Mouse (Mus musculus): ENCODE measurements around the gene Ddn. TPM values are rescaled to one million over a fixed set of nuclear protein-coding genes. Genes with fewer than 3 reads are reported as not detected.

Ddn gene
- polyA plus RNA-seq, 1 experiment from 2014 or later, result 0.44 TPM

DNA sequence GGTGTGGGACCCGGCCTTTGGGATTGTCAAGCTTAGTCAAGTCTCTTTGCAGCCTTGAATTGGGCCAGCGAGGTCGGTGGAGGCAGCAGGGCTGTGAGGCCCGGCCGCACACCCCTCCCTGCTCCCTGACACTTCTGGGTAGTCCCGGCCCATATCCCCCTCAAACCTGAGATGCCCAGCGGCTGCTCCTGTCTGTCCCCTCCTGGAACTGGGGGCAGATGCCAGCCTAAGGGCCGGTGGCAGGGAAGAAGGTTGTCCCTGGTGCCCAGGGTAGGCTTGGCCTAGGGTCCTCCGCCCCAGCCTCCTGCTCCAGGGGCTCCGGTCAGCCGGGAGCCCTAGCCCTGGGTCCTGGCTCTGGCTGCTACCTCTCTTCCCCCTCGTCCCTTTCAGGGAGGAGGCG, 24.8 kb upstream of the Ddn start:
- Histone ChIP-seq H3K9ac (replicated peaks; ENCODE audit: low read depth, low read length) (no peak overlapping the region), H3K27ac (ENCODE audit: low read depth, low read length) (no peak overlapping the region), H3K4me3 (ENCODE audit: low read depth, low read length) (no peak overlapping the region), H3K27me3 (ENCODE audit: control insufficient read depth, insufficient read depth, low read length) (no peaks in the 10 kb centered on the region), H3K4me1 (ENCODE audit: control insufficient read depth, insufficient read depth, low read length) (peaks cover 9% of the 10 kb centered on the region; the same call in 1 of the 2 replicates), H3K36me3 (ENCODE audit: control insufficient read depth, insufficient read depth, low read length) (peaks cover 45% of the 10 kb centered on the region), H3K4me2 (ENCODE audit: low read depth, low read length) (no peak overlapping the region), H3K9me3 (ENCODE audit: control insufficient read depth, low read length) (no peaks in the 10 kb centered on the region)
- 87% methylated on average over 13 of the region's 13 CpGs for whole genome bisulfite sequencing
- ATAC-seq (ENCODE audit: low read depth), result no peak

DNA sequence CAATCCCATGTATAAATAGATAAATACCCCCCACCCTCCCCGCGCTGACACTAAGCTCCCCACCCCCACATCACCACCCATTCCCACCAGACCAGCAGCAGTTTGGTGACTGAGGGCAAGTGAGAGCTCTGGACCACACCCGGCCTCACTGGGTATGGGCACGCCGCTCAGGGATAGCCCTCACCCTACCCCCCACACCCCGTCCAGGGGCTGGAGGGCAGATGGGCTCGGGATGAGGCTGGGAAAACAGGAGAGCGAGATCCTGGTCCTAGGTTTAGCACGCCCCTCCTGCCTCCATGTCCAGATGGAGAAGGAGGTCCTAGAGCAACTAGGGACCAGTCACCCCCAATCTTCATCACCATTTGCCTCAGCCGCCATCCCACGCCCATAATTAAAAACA, 24.0 kb upstream of the Ddn start:
- H3K9me3 ChIP-seq (ENCODE audit: control insufficient read depth, low read length), result no peaks in the 10 kb centered on the region
- no peak overlapping the region for H3K9ac ChIP-seq (replicated peaks; ENCODE audit: low read depth, low read length)
- H3K36me3 ChIP-seq (ENCODE audit: control insufficient read depth, insufficient read depth, low read length), result peaks cover 39% of the 10 kb centered on the region
- 84% methylated on average over 11 of the region's 11 CpGs for WGBS
- H3K4me3 ChIP-seq (ENCODE audit: low read depth, low read length), result no peak overlapping the region
- ATAC-seq (ENCODE audit: low read depth), result no peak
- H3K4me1 ChIP-seq (ENCODE audit: control insufficient read depth, insufficient read depth, low read length), result peaks cover 9% of the 10 kb centered on the region; the same call in 1 of the 2 replicates
- H3K27me3 ChIP-seq (ENCODE audit: control insufficient read depth, insufficient read depth, low read length), result no peaks in the 10 kb centered on the region
- H3K4me2 ChIP-seq (ENCODE audit: low read depth, low read length), result no peak overlapping the region
- H3K27ac ChIP-seq (ENCODE audit: low read depth, low read length), result no peak overlapping the region

DNA sequence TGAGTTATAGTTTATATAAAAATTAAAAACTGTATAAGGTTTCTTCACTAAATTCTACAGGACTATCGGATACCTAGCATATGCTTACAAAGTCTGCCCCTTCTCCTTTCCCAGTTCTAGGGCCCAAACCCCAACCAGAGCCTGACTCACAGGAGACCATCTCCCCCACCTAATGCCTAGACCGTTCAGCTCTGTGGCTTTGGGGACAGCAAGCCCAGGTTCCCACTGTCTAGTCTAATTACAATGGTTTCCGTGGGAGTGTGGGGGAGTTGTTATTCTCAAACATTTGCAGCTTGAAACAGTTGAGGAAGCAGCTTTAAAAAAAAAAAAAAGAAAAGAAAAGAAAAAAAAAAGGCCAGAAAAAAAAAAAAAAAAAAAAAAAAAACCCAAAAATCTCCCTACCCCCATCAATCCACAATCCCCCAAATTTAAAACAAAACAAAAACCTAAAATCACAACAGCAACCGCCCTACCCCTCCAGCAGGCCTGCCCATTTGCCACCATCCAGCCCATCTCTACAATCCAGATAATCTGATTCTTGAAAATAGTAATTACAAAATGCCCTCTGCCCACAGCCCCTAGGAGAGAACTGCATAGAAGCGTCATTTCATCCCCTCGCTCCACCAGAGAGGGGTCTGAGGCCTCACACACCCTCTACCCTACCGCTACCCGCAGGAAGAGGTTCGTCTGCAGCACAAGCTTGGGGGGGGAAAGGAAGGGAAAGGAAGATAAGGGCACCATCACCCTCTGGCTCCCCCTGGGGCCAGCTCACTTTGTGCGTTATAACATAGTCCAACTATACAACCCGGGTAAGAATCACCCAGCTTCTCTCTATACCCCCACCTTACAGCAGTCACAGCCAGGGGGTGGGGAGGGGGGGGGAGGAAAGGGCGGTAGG, 23.1 kb upstream of the Ddn start:
- peaks cover 30% of the 10 kb centered on the region for H3K36me3 ChIP-seq (ENCODE audit: control insufficient read depth, insufficient read depth, low read length)
- no peak for ATAC-seq (ENCODE audit: low read depth)

DNA sequence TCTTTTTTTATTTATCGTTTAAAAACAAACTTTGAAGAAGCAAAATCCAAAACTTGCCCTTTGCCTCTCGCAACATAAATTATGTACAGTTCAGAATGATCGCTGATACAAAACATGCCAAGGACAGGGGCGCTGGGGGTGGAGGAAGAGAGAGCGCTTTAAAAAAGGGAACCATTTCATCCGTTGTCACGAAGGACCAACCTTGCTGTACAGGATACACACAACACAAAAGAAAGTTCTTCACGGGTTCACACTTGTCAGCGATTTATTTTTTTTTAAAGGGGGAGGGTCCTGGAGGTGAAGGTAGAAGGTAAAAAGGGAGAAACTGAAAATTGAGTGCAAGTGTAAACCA, 22.4 kb upstream of the Ddn start:
- Histone ChIP-seq H3K4me2 (ENCODE audit: low read depth, low read length) (peak overlapping the region; percentile 74), H3K4me1 (ENCODE audit: control insufficient read depth, insufficient read depth, low read length) (peaks cover 9% of the 10 kb centered on the region; the same call in 1 of the 2 replicates), H3K9me3 (ENCODE audit: control insufficient read depth, low read length) (no peaks in the 10 kb centered on the region), H3K9ac (replicated peaks; ENCODE audit: low read depth, low read length) (peak overlapping the region; percentile 76; the same call in 1 of the 2 replicates), H3K36me3 (ENCODE audit: control insufficient read depth, insufficient read depth, low read length) (peaks cover 22% of the 10 kb centered on the region), H3K4me3 (ENCODE audit: low read depth, low read length) (peak overlapping the region; percentile 65), H3K27me3 (ENCODE audit: control insufficient read depth, insufficient read depth, low read length) (no peaks in the 10 kb centered on the region), H3K27ac (ENCODE audit: low read depth, low read length) (peak overlapping the region; percentile 86)
- 0 out of 2 replicates have a peak, but pooled peaks have one; percentile 33 for ATAC-seq (ENCODE audit: low read depth)
- WGBS, result 11% methylated on average over 9 of the region's 9 CpGs

More for the DNA sequence above, 23.1 kb upstream of the Ddn start:
- Histone ChIP-seq H3K4me2 (ENCODE audit: low read depth, low read length) (peak overlapping the region; percentile 74; the same call in 1 of the 2 replicates), H3K27ac (ENCODE audit: low read depth, low read length) (no peak overlapping the region), H3K9ac (replicated peaks; ENCODE audit: low read depth, low read length) (0 out of 2 replicates have a peak overlapping the region, but pooled peaks have one; percentile 76), H3K4me1 (ENCODE audit: control insufficient read depth, insufficient read depth, low read length) (peaks cover 9% of the 10 kb centered on the region; the same call in 1 of the 2 replicates), H3K9me3 (ENCODE audit: control insufficient read depth, low read length) (no peaks in the 10 kb centered on the region), H3K27me3 (ENCODE audit: control insufficient read depth, insufficient read depth, low read length) (no peaks in the 10 kb centered on the region), H3K4me3 (ENCODE audit: low read depth, low read length) (no peak overlapping the region)
- WGBS, result 61% methylated on average over 12 of the region's 12 CpGs

DNA sequence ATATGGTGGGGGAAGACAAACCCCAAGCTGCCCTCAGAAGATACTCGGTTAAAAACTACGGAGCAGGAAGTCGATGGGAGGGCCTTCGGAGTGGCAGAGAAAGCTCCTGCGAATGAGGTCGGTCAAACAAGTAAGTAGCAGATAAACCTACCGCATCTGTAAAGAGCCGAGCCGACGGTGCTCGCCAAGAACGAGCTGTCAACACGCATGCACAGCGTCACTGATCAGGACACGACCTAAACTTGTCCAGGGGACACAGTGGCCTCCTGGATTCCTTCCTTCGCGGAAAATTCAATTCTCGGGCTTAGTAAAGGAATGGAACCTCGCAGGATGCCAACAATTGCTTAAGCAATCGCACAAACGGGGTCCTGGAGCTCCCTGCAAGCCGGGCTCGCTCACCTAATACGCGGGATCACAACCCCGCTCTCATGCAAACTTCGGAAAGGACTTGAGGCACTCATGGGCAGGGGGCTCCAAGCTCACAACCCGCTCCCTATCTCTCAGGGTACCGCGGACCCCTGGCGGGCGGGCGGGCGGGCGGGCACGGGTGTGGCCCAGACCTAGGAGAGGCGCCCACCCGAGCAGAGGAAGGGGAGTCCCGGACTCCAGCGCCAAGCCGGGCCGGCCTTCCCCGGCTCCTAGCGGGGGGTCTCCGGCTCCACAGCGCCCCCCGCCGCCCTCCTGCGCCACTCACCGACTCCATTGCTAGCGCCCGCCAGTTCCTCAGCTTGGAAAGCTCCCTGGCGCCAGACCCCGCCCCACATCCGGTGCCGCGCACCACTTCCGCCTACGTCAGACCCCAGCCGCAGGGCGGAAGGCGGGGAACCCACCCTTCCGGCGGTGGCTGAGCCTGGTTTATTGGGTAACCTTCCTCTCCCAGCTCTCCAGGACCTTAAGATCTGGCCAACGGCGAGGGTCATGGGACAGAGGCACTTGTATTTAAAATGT, 21.7 kb upstream of the Ddn start, which contains the start of gene Prkag1:
Gene Prkag1 (minus strand): TSS at position 786 of the 948 bp plus-strand sequence.
- Histone ChIP-seq H3K4me1 (ENCODE audit: control insufficient read depth, insufficient read depth, low read length) (peaks cover 9% of the 10 kb centered on the region; the same call in 1 of the 2 replicates), H3K4me2 (ENCODE audit: low read depth, low read length) (peak within 1 kb of the TSS; percentile 74), H3K27me3 (ENCODE audit: control insufficient read depth, insufficient read depth, low read length) (no peaks in the 10 kb centered on the region), H3K36me3 (ENCODE audit: control insufficient read depth, insufficient read depth, low read length) (peaks cover 22% of the 10 kb centered on the region), H3K4me3 (ENCODE audit: low read depth, low read length) (peak within 1 kb of the TSS; percentile 65), H3K9ac (replicated peaks; ENCODE audit: low read depth, low read length) (peak within 1 kb of the TSS; percentile 76), H3K27ac (ENCODE audit: low read depth, low read length) (peak within 1 kb of the TSS; percentile 86), H3K9me3 (ENCODE audit: control insufficient read depth, low read length) (no peaks in the 10 kb centered on the region)
- under 1% methylated on average over 60 of the region's 66 CpGs for WGBS
- peak; percentile 97 for ATAC-seq (ENCODE audit: low read depth)

DNA sequence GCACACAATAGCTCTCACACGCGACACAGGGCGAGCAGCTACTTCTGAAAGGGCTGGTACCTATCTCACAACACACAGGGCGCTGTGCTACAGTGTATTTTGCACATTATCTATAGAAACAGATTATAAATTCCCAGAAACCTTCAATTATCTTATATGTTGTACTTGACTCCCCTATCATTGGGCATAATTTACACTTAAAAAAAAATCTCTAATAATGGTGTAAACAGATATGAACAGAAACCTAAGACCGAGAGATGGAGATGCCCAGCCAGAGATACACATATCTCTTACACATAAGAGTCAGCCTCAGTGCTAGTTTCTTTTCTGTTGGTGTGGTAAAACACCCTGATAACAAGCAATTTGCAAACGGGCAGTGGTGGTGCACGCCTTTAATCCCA, 18.3 kb upstream of the Ddn start:
- Histone ChIP-seq H3K4me2 (ENCODE audit: low read depth, low read length) (no peak overlapping the region), H3K27ac (ENCODE audit: low read depth, low read length) (no peak overlapping the region), H3K9ac (replicated peaks; ENCODE audit: low read depth, low read length) (no peak overlapping the region), H3K4me1 (ENCODE audit: control insufficient read depth, insufficient read depth, low read length) (peaks cover 9% of the 10 kb centered on the region; the same call in 1 of the 2 replicates), H3K27me3 (ENCODE audit: control insufficient read depth, insufficient read depth, low read length) (no peaks in the 10 kb centered on the region), H3K9me3 (ENCODE audit: control insufficient read depth, low read length) (no peaks in the 10 kb centered on the region), H3K36me3 (ENCODE audit: control insufficient read depth, insufficient read depth, low read length) (no peaks in the 10 kb centered on the region), H3K4me3 (ENCODE audit: low read depth, low read length) (no peak overlapping the region)
- 94% methylated on average over 7 of the region's 7 CpGs for WGBS
- no peak for ATAC-seq (ENCODE audit: low read depth)

DNA sequence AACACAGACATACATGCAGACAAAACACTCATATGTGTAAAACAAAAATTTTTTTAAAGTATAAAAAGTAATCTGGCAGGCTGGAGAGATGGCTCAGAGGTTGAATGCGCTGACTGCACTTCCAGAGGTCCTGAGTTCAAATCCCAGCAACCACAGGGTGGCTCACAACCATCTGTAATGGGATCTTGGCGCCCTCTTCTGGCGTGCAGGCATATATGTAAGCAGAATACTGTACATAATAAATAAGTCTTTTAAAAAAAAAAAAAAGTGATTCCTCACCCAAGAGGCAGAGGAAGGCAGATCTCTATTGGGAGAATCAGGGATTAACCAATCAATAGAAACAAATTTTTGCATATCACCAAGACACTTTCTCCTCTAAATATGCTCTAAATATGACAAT, 14.1 kb upstream of the Ddn start:
- 65% methylated on average over 3 of the region's 3 CpGs for WGBS
- Histone ChIP-seq H3K9ac (replicated peaks; ENCODE audit: low read depth, low read length) (no peak overlapping the region), H3K4me2 (ENCODE audit: low read depth, low read length) (no peak overlapping the region), H3K4me1 (ENCODE audit: control insufficient read depth, insufficient read depth, low read length) (no peaks in the 10 kb centered on the region), H3K36me3 (ENCODE audit: control insufficient read depth, insufficient read depth, low read length) (no peaks in the 10 kb centered on the region), H3K27ac (ENCODE audit: low read depth, low read length) (no peak overlapping the region), H3K9me3 (ENCODE audit: control insufficient read depth, low read length) (no peaks in the 10 kb centered on the region), H3K27me3 (ENCODE audit: control insufficient read depth, insufficient read depth, low read length) (no peaks in the 10 kb centered on the region), H3K4me3 (ENCODE audit: low read depth, low read length) (no peak overlapping the region)
- ATAC-seq (ENCODE audit: low read depth), result no peak

DNA sequence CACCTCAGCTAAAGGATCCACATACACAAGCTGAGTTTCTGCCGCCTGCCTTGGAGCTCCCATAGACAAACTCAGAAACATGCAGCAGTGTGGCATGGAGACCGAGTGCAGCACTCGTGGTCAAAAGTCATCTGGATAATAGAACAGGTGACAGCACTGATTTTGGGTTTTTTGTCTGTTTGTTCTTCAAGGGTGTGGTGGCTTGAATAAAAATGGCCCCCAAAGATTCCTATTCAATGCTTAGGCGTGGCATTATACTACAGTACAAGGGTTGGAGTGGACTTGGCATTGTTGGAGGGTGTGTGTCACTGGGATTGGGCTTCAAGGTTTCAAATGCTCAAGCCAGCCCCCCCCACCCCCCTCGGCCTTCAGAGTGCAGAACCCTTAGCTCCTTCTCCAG, 12.9 kb upstream of the Ddn start:
- Histone ChIP-seq H3K4me1 (ENCODE audit: control insufficient read depth, insufficient read depth, low read length) (no peaks in the 10 kb centered on the region), H3K4me3 (ENCODE audit: low read depth, low read length) (no peak overlapping the region), H3K9ac (replicated peaks; ENCODE audit: low read depth, low read length) (no peak overlapping the region), H3K27me3 (ENCODE audit: control insufficient read depth, insufficient read depth, low read length) (no peaks in the 10 kb centered on the region), H3K4me2 (ENCODE audit: low read depth, low read length) (no peak overlapping the region), H3K27ac (ENCODE audit: low read depth, low read length) (no peak overlapping the region), H3K36me3 (ENCODE audit: control insufficient read depth, insufficient read depth, low read length) (no peaks in the 10 kb centered on the region), H3K9me3 (ENCODE audit: control insufficient read depth, low read length) (no peaks in the 10 kb centered on the region)
- ATAC-seq (ENCODE audit: low read depth), result no peak
- WGBS, result 92% methylated on average over 5 of the region's 5 CpGs
